Mouse (Mus musculus) megakaryocyte, adult 5-6 weeks (primary cell): ENCODE measurements around the gene Arnt. TPM values are rescaled to one million over a fixed set of nuclear protein-coding genes. Genes with fewer than 3 reads are reported as not detected.
A peak's percentile ranks its signal among the peaks of the same experiment; 100 is the strongest.
"Not testable (repeated sequence)": the region's sequence is repeated elsewhere in the genome, so short reads cannot be mapped to it uniquely, and the experiment has no call there.

Experiments
- ATAC-seq: 2 replicates; pipeline ENCODE4 v1.8.0; 2016; ENCODE audit warnings: mild to moderate bottlenecking, inconsistent platforms; ENCODE audit not compliant: poor library complexity, severe bottlenecking
- total RNA-seq, 2 experiments: library from RNA; stranded (forward) in 1 of 2; stranded (reverse) in 1 of 2; fragments of 153-499, 151-499 nt in 1 of 2; fragments of 221-1000, 200-1000 nt in 1 of 2; gene quantifications; 2 replicates each; pipeline versions ENCODE4 v1.2.3 to v1.2.4; 2015 to 2017

Arnt gene
- total RNA-seq (2015) (26.8 and 30.6 TPM in 2 replicates), total RNA-seq (2017) (27.8 and 36.1 TPM in 2 replicates)

GRCm38 (mm10) chr3:95434136-95434982 lies at the start of gene Arnt:
Arnt (plus strand) TSS chr3:95434388.
- peak; percentile 99 for ATAC-seq

- ATAC-seq = peak; percentile 67
Measured at GRCm38 (mm10) chr3:95385401-95386075, 48.6 kb upstream of the Arnt start.

DNA sequence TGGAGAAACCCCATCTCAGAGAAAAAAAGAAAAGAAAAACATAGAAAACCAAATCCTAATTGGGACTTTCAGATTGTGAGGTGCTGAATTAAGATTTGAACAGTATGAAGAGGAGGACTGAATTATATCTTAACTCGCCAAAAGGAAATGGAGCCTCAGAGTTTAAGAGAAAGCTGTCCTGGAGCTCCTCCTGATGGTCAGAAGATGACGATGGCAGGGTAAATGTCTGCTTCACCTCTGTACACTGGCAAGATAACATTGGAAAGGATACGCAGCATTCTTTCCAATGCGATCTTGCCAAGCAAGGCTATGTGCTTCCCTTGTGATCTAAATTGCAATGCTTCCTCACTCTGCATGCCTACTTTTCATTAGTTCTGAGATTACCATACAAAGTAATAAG lies 39.8 kb upstream of the Arnt start:
- ATAC-seq = 0 out of 2 replicates have a peak, but pooled peaks have one; percentile 40

DNA sequence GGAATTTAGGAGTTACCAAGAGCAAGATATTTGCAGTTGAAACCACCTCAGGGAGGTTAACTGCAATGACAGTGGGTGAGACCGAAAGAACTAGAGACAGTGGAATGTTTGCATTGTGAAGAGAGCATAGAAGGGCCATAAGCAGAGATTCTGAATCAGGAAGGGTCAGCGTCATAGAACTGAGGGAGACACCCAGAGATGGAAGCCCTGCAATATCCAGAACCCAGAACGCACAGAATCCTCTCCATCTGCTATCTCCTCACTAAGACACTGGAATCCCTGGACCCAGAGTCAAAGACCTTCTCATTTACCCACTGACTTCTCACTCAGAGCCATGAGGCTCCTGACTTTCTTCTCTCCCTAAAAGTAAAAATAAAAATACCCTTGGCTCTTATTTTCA lies 31.4 kb upstream of the Arnt start, which contains the start of gene 4930558C23Rik:
4930558C23Rik (minus strand) TSS at position 101 of the 400 bp plus-strand sequence.
- no peak for ATAC-seq

GRCm38 (mm10) chr3:95407728-95408127 lies 26.5 kb upstream of the Arnt start:
- no peak for ATAC-seq

GRCm38 (mm10) chr3:95408852-95409251 lies 25.3 kb upstream of the Arnt start:
- ATAC-seq = no peak

GRCm38 (mm10) chr3:95412268-95412667 lies 21.9 kb upstream of the Arnt start:
- no peak for ATAC-seq

DNA sequence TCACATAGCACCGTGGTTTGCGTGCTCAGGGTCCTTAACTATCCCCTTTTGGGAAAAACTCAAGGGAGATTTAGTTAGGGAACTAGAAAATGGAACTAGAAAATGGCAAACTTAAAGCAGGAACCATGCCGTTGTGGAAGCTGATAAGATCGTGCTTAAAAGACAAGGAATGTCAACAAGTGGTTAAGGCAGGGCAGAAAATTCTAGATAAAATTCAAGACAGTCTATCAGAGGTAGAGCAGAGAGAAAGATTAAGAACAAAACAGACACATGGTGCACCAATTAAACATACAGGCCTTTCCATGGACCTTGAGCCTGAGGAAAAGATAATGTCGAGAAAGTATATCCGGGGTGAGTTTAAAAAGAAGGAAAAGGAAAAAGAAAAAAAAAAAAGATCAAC lies 16.3 kb upstream of the Arnt start:
- no peak for ATAC-seq

DNA sequence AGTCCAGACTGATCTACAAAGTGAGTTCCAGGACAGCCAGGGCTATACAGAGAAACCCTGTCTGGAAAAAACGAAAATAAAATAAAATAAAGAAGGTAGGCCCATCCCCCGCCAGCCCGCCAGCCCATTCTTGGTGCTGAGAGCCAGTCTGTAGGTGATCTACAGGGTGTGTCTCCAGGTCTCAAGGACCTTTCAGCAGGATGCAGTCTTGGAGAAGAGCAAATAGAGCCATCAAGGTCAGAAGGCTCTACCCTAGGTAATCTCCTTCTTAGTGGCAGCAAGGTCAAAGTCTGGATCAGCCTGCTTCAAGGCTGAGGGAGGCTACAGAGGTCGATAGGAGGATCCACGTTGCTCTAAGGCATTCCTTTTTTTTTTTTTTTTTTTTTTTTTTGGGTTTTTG lies 7.7 kb upstream of the Arnt start:
- ATAC-seq = not testable (repeated sequence)

DNA sequence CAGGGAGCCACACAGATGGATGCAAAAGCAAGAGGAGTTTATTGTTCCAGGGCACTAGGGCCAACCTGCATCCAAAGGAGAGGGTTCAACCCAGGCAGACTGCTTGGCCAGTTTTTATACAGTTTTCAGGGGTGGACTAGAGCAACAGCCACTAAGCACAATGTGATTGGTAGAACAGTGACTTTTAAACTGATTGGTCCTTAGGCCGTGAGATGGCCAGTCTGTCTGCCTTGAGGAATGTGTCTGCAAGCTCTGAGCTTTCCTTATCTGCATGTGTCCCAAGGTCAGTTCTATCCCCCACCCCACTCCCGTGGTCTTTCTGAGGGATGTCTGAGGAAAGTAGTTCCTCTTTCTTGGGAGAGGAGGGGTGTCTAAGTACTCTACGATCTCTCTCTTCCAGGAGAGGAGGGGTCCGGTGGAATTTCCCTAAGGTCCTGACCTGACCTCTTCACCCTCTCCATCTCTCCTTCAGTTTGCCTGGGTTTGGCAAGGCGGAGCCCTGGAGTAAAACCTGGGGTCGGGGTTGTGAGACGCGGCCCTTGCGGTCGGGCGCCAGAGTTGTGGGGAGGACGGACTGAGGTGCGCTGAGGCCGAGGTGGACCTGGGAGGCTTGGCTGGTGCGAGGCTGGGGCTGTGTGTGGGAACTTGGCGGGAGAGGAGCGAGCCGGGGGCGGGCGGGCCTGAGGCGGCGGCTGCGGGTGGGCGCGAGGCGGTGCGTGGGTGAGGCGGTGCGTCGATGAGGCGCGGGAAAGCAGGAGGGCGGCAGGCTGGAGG lies 6.9 kb upstream of the Arnt start:
- peak; percentile 73 for ATAC-seq

GRCm38 (mm10) chr3:95427891-95428238 lies 6.3 kb upstream of the Arnt start:
- ATAC-seq = not testable (repeated sequence)

- peak; percentile 66 for ATAC-seq
Measured at GRCm38 (mm10) chr3:95428423-95428822, 5.8 kb upstream of the Arnt start.

DNA sequence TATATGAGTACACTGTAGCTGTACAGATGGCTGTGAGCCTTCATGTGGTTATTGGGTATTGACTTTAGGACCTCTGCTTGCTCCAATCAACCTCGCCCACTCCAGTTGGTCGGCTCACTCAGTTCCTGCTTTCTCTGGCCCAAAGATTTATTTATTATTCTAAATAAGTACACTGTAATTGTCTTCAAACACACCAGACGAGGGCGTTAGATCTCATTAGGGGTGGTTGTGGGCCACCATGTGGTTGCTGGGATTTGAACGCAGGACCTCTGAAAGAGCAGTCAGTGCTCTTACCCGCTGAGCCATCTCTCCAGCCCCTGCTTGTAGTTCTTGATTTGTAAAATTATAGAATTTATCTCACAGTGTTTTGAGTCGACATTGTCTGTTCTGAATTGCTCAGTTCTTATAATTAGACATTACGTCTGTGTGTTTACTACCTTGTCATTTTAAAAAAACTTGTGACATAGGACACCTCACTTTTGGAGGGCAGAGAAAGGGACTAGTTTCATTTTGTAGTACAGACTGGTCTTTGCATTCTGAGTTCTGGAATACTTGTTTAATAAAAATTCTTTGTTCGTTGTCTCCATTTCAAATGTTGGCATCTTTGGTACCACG lies 780 bp upstream of the Arnt start:
- ATAC-seq = no peak

DNA sequence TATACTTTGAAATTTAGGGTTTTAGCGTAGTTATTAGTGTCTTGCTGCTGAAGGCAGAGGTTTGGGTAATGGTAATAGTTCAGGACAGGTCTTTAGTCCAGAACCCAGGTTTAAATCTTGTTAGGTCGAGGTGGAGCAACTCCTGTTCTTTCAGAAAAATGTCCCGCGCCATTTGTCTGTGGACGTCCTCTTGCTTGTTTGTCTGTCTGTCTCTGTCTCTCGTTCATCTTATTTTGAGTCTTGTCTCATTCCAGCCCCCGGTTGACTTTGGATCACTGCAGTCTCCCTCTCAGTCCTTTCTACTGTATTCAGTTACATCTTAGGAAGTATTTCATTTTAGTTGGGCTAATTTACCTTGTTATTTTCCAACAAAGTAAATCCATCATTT lies 789 bp downstream of the Arnt start:
- ATAC-seq = no peak

DNA sequence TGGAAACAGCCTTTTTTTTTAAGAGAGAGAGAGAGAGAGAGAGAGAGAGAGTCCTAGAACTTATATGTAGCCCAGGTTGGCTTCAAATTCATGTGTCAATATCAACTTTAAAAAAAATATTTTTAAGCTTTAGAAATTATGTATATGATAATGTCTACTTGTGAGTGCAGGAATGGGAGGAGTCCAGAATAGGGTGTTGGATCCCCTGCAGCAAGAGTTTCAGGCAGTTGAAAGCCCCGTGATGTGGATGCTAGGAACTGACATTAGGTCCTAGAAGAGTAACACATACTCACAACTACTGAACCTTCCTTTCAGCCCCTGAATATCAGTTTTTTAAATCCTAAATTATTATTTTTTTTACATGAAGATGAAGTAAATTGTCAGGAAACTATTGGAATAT lies 1.4 kb downstream of the Arnt start:
- no peak for ATAC-seq

GRCm38 (mm10) chr3:95438636-95439035 lies 4.4 kb downstream of the Arnt start:
- ATAC-seq = not testable (repeated sequence)

DNA sequence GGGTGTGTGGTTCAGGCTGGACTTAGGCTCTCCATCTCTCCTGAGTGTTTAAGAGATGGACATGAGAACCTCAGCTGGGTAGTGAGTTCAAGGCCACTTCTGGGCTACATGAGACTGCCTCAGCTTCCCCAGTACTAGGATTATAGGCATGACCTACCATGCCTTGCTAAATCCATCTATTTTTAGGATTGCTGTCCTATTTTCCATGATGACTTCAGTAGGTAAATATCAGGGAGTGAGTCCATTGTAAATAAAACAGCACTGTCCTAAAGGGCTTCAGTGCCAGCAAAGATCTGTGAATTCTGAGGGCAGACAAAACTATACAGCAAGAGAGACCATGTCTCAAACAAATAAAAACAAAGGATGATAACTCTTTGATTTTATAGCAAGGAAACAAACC lies 5.5 kb downstream of the Arnt start:
- ATAC-seq = no peak

GRCm38 (mm10) chr3:95442406-95443117 lies 8.4 kb downstream of the Arnt start:
- no peak for ATAC-seq

DNA sequence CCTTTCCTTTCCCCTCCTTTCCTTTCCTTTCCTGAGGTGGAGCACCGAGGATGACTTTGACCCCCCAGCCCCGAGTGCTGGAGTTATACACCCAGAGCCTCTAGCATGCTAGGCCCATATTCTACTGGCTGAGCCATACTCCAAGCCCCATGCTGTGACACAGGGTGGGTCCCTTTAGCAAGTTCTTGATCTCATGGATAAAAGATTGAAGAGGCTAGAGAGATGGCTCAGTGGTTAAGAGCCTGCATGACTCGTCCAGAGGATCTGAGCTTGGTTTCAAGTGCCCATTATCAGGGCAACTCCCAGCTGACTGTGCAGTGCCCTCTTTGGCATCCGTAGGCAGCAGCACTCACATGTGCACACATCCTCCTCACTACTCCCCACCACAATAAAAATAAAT lies 11.1 kb downstream of the Arnt start:
- ATAC-seq = no peak

GRCm38 (mm10) chr3:95450408-95450807 lies 16.2 kb downstream of the Arnt start:
- peak; percentile 82 for ATAC-seq
